Mouse (Mus musculus) limb, embryonic 14.5 days (tissue): ENCODE measurements around the gene P2ry6. TPM values are rescaled to one million over a fixed set of nuclear protein-coding genes. Genes with fewer than 3 reads are reported as not detected.

Experiments used
- ATAC-seq: fragments of 200-750 bp; cut with Nextera tagmentation; 2 replicates; pipeline ENCODE4 v1.8.0; 2017; ENCODE audit warnings: low read depth, moderate number of reproducible peaks, moderate TSS enrichment; ENCODE audit not compliant: low FRiP score
- DNase-seq: peaks from one replicate; pipeline ENCODE4 v3.0.0-alpha.2; 2015; ENCODE audit warnings: low spot score
- H3K27ac ChIP-seq: fragments of 300-500 bp; sonication (generic); replicated peaks from 2 replicates; pipeline ENCODE4 v1.5.1; 2014; ENCODE audit warnings: low read depth, mild to moderate bottlenecking, low read length, moderate library complexity, mixed read lengths
- H3K27me3 ChIP-seq: fragments of 300-500 bp; sonication (generic); 2 replicates; pipeline ENCODE4 v1.6.1; 2014; ENCODE audit warnings: low read length, mixed read lengths; ENCODE audit not compliant: control insufficient read depth, insufficient read depth
- H3K36me3 ChIP-seq: fragments of 300-500 bp; sonication (generic); 2 replicates; pipeline ENCODE4 v1.6.1; 2014; ENCODE audit warnings: mild to moderate bottlenecking, low read length, moderate library complexity, mixed read lengths; ENCODE audit not compliant: control insufficient read depth, insufficient read depth
- H3K4me1 ChIP-seq: fragments of 300-500 bp; sonication (generic); 2 replicates; pipeline ENCODE4 v1.6.1; 2014; ENCODE audit warnings: antibody characterized with exemption, low read length, mixed read lengths; ENCODE audit not compliant: control insufficient read depth, insufficient read depth
- H3K4me2 ChIP-seq: fragments of 300-500 bp; sonication (generic); replicated peaks from 2 replicates; pipeline ENCODE4 v1.6.1; 2014; ENCODE audit warnings: low read depth, mild to moderate bottlenecking, low read length, moderate library complexity; ENCODE audit not compliant: severe bottlenecking
- H3K4me3 ChIP-seq: fragments of 300-500 bp; sonication (generic); replicated peaks from 2 replicates; pipeline ENCODE4 v1.5.1; 2014; ENCODE audit warnings: low read length
- H3K9ac ChIP-seq: fragments of 300-500 bp; sonication (generic); 2 replicates; pipeline ENCODE4 v1.6.1; 2014; ENCODE audit warnings: mild to moderate bottlenecking, low read depth, low read length, moderate library complexity; ENCODE audit not compliant: severe bottlenecking
- H3K9me3 ChIP-seq: fragments of 300-500 bp; sonication (generic); 2 replicates; pipeline ENCODE4 v1.6.1; 2016; ENCODE audit warnings: low read length; ENCODE audit not compliant: control insufficient read depth
- POLR2A ChIP-seq: fragments of 200-500 bp; IDR thresholded peaks from 2 replicates; pipeline ENCODE4 v1.8.0; 2012; ENCODE audit warnings: inconsistent platforms, mild to moderate bottlenecking, moderate library complexity, borderline replicate concordance; ENCODE audit not compliant: insufficient read depth, insufficient read length; ENCODE audit errors: extremely low read depth
- WGBS: fragments of 180-500 bp; shearing (Covaris S2); extraction: QIAGEN DNeasy Blood & Tissue Kit; methylation state at CpG from one replicate; pipeline ENCODE4 v1.1.7; 2014; 5-methylcytosine and 5-hydroxymethylcytosine counted together
- polyA plus RNA-seq, 2 experiments: library from polyadenylated mRNA; depleted of rRNA in 1 of 2; stranded (reverse) in 1 of 2; unstranded in 1 of 2; fragments of >200 nt; fragmentation: Nextera tagmentation in 1 of 2; extraction: Ambion mirVana in 1 of 2; gene quantifications; 2 replicates each; pipeline versions ENCODE4 v1.2.1 to v1.2.3; 2012 to 2014

Gene P2ry6
- polyA plus RNA-seq, 2 experiments: 5.3 to 5.9 TPM

DNA sequence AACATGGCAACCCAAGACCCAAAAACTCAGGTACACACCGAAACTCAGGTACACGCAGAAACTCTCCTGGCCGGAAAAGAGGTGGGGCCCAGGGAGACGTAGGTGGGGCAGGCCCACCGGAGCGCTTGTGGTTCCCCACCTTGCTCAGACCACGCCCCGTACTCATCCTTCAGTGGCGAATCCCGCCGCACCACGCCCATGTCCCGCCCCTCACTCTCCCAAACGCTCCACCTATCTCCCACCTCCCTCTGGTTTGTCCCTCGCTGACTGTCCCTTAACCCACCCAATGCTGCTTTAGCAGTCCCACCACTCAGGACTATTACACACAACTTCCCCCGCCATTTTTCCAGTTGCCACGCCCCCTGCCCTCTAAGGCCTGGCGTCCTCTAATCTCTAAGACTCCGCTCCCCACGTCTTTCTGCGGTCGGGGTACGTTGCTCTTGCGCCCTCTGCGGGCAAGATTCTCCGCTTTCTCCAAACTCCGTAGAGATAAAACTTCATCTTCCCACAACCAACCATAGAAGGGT is 41.9 kb downstream of the P2ry6 start:
- Histone ChIP-seq H3K9ac (peak overlapping the region; percentile 95), H3K4me2 (peak overlapping the region; percentile 97), H3K27ac (peak overlapping the region; percentile 99), H3K27me3 (no peaks in the 10 kb centered on the region), H3K4me1 (peaks cover 34% of the 10 kb centered on the region), H3K36me3 (peaks cover 4% of the 10 kb centered on the region), H3K4me3 (peak overlapping the region; percentile 95), H3K9me3 (no peaks in the 10 kb centered on the region)
- 0 out of 2 replicates have a peak, but pooled peaks have one; percentile 9 for TF ChIP-seq POLR2A
- ATAC-seq: peak; percentile 89
- WGBS: 0% methylated on average over 26 of the region's 27 CpGs
- peak; percentile 97 for DNase-seq

DNA sequence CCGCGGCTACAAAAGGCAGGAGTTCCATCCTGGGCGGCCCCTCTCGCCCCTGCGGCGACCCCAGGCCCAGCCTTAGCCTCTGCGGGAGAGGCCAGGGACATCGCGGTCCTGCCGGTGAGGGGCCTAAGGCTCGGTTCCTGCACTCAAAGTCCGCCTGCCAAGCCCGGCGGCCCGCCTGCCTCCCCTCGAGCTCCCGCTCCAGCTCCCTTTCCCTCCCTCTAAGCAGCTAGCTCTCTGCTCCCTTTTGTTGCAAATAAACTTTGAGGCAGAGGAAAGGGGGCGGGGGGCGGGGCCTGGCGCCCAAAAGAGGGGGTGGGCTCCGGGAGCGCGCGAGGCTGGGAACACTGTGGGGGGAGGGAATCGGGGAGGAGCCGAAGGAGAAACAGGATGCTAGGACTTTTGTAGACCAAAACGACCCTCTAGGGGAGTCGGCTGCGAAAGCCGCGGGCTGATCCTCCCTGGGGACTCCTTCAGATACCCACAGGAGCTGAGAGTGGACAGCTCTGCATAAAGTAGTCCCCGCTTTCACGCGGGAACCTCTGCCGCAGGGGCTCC is 42.4 kb downstream of the P2ry6 start, which contains the start of gene Arhgef17:
Gene Arhgef17 (minus strand): TSS at position 182 of the 555 bp plus-strand sequence.
- H3K27me3 ChIP-seq: no peaks in the 10 kb centered on the region
- H3K4me1 ChIP-seq: peaks cover 38% of the 10 kb centered on the region
- peaks cover 4% of the 10 kb centered on the region for H3K36me3 ChIP-seq
- H3K27ac ChIP-seq: peak within 1 kb of the TSS; percentile 99
- DNase-seq (peak; percentile 87), ATAC-seq (peak; percentile 80)
- TF ChIP-seq POLR2A: peak; percentile 98
- WGBS: under 1% methylated on average over 34 of the region's 35 CpGs
- peak within 1 kb of the TSS; percentile 97 for H3K4me2 ChIP-seq
- peak within 1 kb of the TSS; percentile 95 for H3K4me3 ChIP-seq
- H3K9me3 ChIP-seq: no peaks in the 10 kb centered on the region
- H3K9ac ChIP-seq: peak within 1 kb of the TSS; percentile 95

DNA sequence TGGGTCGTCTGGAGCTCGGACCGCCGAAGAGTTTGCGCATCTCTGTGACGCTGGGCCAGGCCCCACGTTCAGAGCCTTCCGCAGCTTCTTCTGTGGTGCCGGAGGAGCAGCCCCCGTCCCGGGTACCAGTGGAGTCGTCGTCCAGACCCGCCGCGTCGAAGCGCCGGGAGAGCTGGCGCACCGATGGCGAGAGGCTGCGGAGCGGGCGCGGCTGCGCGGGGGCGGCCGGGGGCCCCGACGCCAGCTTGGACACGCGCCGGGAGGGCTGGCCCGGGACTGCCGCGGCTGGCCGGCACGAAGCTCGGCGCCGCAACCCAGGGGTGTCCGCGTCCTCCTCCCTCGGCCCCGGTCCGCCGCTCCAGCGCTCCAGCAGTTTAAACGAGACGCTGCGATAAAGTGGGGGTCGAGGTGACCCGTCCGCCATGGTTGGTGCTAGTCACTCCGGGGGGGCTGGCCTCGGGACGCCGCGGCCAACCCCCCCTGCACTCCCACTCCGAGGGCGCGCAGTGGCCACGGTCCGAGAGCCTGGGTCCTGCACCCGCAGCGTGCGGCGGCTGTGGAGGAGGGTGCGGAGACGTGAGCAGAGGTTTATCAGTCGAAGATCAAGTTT is 43.0 kb downstream of the P2ry6 start:
- Histone ChIP-seq H3K9ac (peak overlapping the region; percentile 95), H3K9me3 (no peaks in the 10 kb centered on the region), H3K4me2 (peak overlapping the region; percentile 97), H3K4me1 (peaks cover 44% of the 10 kb centered on the region), H3K36me3 (peaks cover 9% of the 10 kb centered on the region), H3K4me3 (peak overlapping the region; percentile 95), H3K27me3 (no peaks in the 10 kb centered on the region), H3K27ac (peak overlapping the region; percentile 99)
- ATAC-seq: peak; percentile 38
- DNase-seq: peak; percentile 8
- no peak for TF ChIP-seq POLR2A
- under 1% methylated on average over 52 of the region's 73 CpGs for WGBS

DNA sequence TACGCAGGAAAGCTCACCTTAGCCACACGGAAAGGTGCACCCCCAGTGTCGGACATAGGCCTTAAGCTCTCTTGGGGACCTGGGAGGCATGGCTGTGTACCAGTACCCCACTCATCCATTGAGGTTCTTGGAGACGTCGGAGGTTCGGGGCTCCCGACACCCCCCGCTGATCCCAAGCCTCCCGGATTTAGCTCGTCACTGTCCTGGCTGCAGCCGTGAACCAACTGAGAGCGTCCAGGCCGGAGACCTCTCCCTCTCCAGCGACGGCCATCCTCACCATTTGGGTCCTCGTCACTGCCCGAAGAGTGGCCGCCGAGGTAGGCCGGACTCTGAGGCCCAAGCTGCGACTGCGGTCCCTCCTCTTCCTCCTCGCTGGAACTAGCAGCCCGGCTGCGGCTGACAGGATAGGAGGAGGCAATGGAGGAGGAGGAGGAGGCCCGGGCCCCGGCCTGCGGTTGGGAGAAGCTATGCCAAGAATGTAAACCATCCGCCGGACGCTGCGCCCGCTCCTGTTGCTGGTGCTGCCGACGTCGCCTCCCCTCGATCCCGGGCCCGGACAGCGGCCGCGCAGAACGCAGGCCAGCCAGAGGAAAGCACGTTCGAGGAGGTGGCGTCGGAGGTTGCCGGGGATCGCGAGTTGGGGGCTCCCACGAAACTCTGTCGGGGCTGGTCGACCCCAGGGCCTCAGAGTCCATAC is 43.7 kb downstream of the P2ry6 start:
- Histone ChIP-seq H3K9me3 (no peaks in the 10 kb centered on the region), H3K9ac (peak overlapping the region; percentile 95), H3K27ac (peak overlapping the region; percentile 99), H3K4me3 (peak overlapping the region; percentile 95), H3K36me3 (peaks cover 10% of the 10 kb centered on the region), H3K27me3 (no peaks in the 10 kb centered on the region), H3K4me1 (peaks cover 51% of the 10 kb centered on the region), H3K4me2 (peak overlapping the region; percentile 97)
- DNase-seq (peak; percentile 81), ATAC-seq (no peak; the same call in 1 of the 2 replicates)
- no peak for TF ChIP-seq POLR2A
- 3% methylated on average over 52 of the region's 53 CpGs for WGBS

DNA sequence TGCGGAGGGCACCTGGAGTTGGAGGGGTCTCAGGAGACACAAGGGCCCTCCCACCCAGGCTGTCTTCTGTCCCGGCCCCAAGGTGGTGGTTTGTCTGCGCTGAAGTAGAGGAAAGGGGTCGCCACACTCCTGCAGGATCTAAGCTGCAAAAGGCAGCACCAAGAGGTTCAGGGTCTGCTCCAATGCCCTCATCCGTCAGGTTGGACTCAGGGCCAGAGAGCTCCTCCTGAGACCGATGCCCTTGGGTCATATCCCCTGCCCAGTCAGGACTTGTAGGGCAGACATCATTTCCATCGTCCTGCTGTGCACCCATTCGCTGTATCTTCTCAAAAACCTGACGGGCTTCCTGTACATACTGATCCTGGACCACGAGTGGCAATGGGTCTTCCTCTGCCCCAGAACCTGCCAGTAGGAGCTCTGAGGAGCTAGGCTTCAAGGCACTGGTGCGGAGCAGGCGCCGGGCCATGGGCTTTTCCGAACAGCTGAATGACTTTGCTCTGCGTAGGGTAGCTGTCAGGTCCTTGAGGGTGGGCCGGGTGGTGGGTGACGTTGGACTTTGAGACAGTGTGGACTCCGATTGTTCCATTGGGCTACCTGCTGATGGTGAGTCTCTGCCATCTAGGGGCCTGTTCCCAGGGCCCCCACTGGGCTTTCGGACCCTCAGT is 44.7 kb downstream of the P2ry6 start:
- ATAC-seq: no peak

More for the DNA sequence above, 44.7 kb downstream of the P2ry6 start:
- no peaks in the 10 kb centered on the region for H3K27me3 ChIP-seq
- H3K27ac ChIP-seq: no peak overlapping the region
- H3K36me3 ChIP-seq: peaks cover 15% of the 10 kb centered on the region
- peak overlapping the region; percentile 97 for H3K4me2 ChIP-seq
- WGBS: 74% methylated on average over 19 of the region's 19 CpGs
- H3K4me1 ChIP-seq: peaks cover 61% of the 10 kb centered on the region
- peak overlapping the region; percentile 95 for H3K4me3 ChIP-seq
- peak overlapping the region; percentile 95; the same call in 1 of the 2 replicates for H3K9ac ChIP-seq
- no peak for DNase-seq
- no peaks in the 10 kb centered on the region for H3K9me3 ChIP-seq
- TF ChIP-seq POLR2A: no peak
